Mouse (Mus musculus) C2C12 (cell line): Measurements from ENCODE around the gene Ezr. TPM values are rescaled to one million over a fixed set of nuclear protein-coding genes. Genes with fewer than 3 reads are reported as not detected.

ENCODE experiments used
- H3K27me3 ChIP-seq: one replicate; pipeline ENCODE4 v1.6.1; 2011; ENCODE audit not compliant: control insufficient read depth, insufficient read depth, insufficient read length
- H3K36me3 ChIP-seq: one replicate; pipeline ENCODE4 v1.6.1; 2011; ENCODE audit not compliant: control insufficient read depth, insufficient read depth
- H3K4me3 ChIP-seq: one replicate; pipeline ENCODE4 v1.5.1; 2011; ENCODE audit warnings: mild to moderate bottlenecking, control low read depth; ENCODE audit not compliant: poor library complexity, insufficient read depth, severe bottlenecking
- H3K79me2 ChIP-seq: one replicate; pipeline ENCODE4 v1.6.1; 2011; ENCODE audit not compliant: control insufficient read depth, insufficient read depth
- H3K79me3 ChIP-seq: one replicate; pipeline ENCODE4 v1.6.1; 2011; ENCODE audit warnings: low read depth, control low read depth
- H3ac ChIP-seq: one replicate; pipeline ENCODE3; 2011; ENCODE audit warnings: low read depth; ENCODE audit not compliant: control insufficient read depth, insufficient read length
- CEBPB ChIP-seq: IDR thresholded peaks from one replicate; pipeline ENCODE4 v1.6.1; 2011; ENCODE audit warnings: low read depth, mild to moderate bottlenecking, control low read depth, moderate library complexity
- CTCF ChIP-seq: IDR thresholded peaks from one replicate; pipeline ENCODE4 v1.5.1; 2011; ENCODE audit not compliant: control insufficient read depth, insufficient read depth, insufficient read length
- FOSL1 ChIP-seq: IDR thresholded peaks from one replicate; pipeline ENCODE4 v1.8.0; 2011; ENCODE audit warnings: mild to moderate bottlenecking, low read length; ENCODE audit not compliant: poor library complexity, insufficient read depth, severe bottlenecking
- MAX ChIP-seq: IDR thresholded peaks from one replicate; pipeline ENCODE4 v1.6.1; 2011; ENCODE audit warnings: mild to moderate bottlenecking, control low read depth
- MYOD1 ChIP-seq: IDR thresholded peaks from one replicate; pipeline ENCODE4 v1.6.1; 2011; ENCODE audit warnings: low read depth; ENCODE audit not compliant: control insufficient read depth, insufficient read length
- MYOG ChIP-seq: IDR thresholded peaks from one replicate; pipeline ENCODE4 v1.6.1; 2011; ENCODE audit not compliant: control insufficient read depth, insufficient read length; ENCODE audit errors: extremely low read depth
- USF1 ChIP-seq: IDR thresholded peaks from one replicate; pipeline ENCODE4 v1.6.1; 2011; ENCODE audit warnings: low read depth, mild to moderate bottlenecking, control low read depth, moderate library complexity
- polyA plus RNA-seq: library from polyadenylated mRNA; unstranded; fragments of >200 nt; fragmentation: generic; extraction: Trizol; gene quantifications from one replicate; pipeline ENCODE4 v1.2.1, GENCODE M21; 2012; ENCODE audit warnings: missing spikeins

The Ezr gene
- polyA plus RNA-seq, 1 experiment: 78.7 TPM

DNA sequence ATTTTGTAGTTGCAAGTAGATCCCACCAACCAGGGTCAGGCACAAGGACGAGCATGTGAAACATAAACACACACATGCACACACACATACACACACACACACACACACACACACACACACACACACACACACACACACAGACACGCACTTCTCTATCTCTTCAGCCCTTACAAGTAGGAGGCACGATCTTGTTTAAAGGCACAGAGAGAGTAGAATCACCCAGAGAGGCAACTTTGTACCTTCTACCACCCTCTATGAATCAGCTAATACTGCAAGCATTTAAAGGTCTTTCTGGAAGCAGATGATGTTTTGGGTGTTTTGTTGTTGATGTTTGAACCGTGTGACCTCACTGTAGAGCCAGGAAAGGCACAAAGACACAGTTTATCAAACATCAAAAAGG, 6.9 kb downstream of the Ezr start:
- Histone ChIP-seq H3K79me2 (peaks cover 100% of the 10 kb centered on the region), H3K4me3 (no peak overlapping the region), H3K36me3 (peaks cover 22% of the 10 kb centered on the region), H3K79me3 (peaks cover 90% of the 10 kb centered on the region), H3K27me3 (no peaks in the 10 kb centered on the region), H3ac (no peak overlapping the region)
- TF ChIP-seq MAX (no peak), MYOG (no peak), USF1 (no peak), MYOD1 (no peak), FOSL1 (no peak), CTCF (no peak)

- no peak overlapping the region for H3K4me3 ChIP-seq
- peaks cover 100% of the 10 kb centered on the region for H3K79me2 ChIP-seq
- H3K79me3 ChIP-seq: peaks cover 89% of the 10 kb centered on the region
- H3K36me3 ChIP-seq: peaks cover 21% of the 10 kb centered on the region
- H3K27me3 ChIP-seq: no peaks in the 10 kb centered on the region
- TF ChIP-seq MAX (no peak), CTCF (no peak), CEBPB (no peak), USF1 (no peak), MYOD1 (no peak), FOSL1 (no peak), MYOG (no peak)
- H3ac ChIP-seq: no peak overlapping the region
These were observed 7.4 kb downstream of the Ezr start for GRCm38 (mm10) chr17:6775221-6775620.

- Histone ChIP-seq H3K79me2 (peaks cover 100% of the 10 kb centered on the region), H3K4me3 (no peak overlapping the region), H3ac (no peak overlapping the region), H3K36me3 (peaks cover 18% of the 10 kb centered on the region), H3K79me3 (peaks cover 86% of the 10 kb centered on the region), H3K27me3 (no peaks in the 10 kb centered on the region)
- no peak for TF ChIP-seq FOSL1
- TF ChIP-seq MAX: no peak
- TF ChIP-seq MYOD1: no peak
- TF ChIP-seq USF1: no peak
- no peak for TF ChIP-seq MYOG
These were observed 9.2 kb downstream of the Ezr start for GRCm38 (mm10) chr17:6773249-6773966.

DNA sequence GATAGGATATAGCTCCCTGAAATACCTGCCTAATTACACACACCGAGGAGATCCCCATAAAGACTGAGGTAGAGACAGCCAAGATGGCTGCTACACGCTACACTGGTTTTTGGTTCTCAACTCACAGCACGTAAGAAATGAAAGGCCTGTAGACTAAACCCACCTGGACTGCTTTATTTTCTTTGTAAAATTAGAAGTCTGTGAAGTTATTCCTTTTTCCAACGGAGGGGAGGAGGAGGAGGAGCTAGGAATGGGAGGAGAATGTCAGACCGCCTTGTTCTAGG, 10.2 kb downstream of the Ezr start:
- peaks cover 87% of the 10 kb centered on the region for H3K79me3 ChIP-seq
- peaks cover 18% of the 10 kb centered on the region for H3K36me3 ChIP-seq
- no peaks in the 10 kb centered on the region for H3K27me3 ChIP-seq
- H3K79me2 ChIP-seq: peaks cover 100% of the 10 kb centered on the region
- H3K4me3 ChIP-seq: no peak overlapping the region
- TF ChIP-seq USF1: no peak
- TF ChIP-seq CTCF: no peak
- no peak for TF ChIP-seq MYOD1
- TF ChIP-seq MYOG: no peak
- no peak for TF ChIP-seq CEBPB
- TF ChIP-seq FOSL1: no peak
- no peak for TF ChIP-seq MAX
- H3ac ChIP-seq: no peak overlapping the region

- TF ChIP-seq CTCF (no peak), MAX (no peak), USF1 (no peak), CEBPB (no peak)
- Histone ChIP-seq H3K4me3 (no peak overlapping the region), H3K79me3 (peaks cover 87% of the 10 kb centered on the region), H3K27me3 (no peaks in the 10 kb centered on the region), H3K36me3 (peaks cover 16% of the 10 kb centered on the region), H3ac (no peak overlapping the region), H3K79me2 (peaks cover 100% of the 10 kb centered on the region)
These were observed 10.7 kb downstream of the Ezr start for GRCm38 (mm10) chr17:6771661-6772489.

DNA sequence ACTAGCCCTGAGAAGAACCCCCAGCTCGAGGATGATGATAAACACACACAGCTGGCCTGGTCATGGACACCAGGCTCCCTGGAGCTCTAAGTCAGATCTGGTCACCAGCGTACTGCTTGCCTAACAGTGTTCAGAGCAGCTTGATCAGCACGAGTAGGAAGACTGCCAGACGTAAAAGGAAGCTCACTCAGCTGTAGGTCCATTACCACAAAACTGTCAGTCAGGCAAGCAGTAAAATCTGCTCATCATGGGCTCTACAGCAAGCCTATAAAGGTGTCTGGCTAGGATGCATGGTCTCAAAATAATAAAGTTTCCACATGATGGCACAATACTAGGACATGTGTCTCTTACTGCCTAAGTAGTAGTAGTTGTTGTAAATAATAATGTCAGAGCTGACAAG, 13.0 kb downstream of the Ezr start:
- peaks cover 14% of the 10 kb centered on the region for H3K36me3 ChIP-seq
- no peak overlapping the region for H3ac ChIP-seq
- TF ChIP-seq MYOG (no peak), MAX (no peak), CTCF (no peak), MYOD1 (no peak), FOSL1 (no peak), USF1 (no peak), CEBPB (no peak)
- H3K79me3 ChIP-seq: peaks cover 87% of the 10 kb centered on the region
- no peaks in the 10 kb centered on the region for H3K27me3 ChIP-seq
- peaks cover 100% of the 10 kb centered on the region for H3K79me2 ChIP-seq
- H3K4me3 ChIP-seq: no peak overlapping the region
